Mouse (Mus musculus) gastrocnemius, postnatal 36 days (tissue): Measurements from ENCODE around the gene Pck2. TPM values are rescaled to one million over a fixed set of nuclear protein-coding genes. Genes with fewer than 3 reads are reported as not detected.

Experiments used
- DNase-seq, 2 experiments: peaks; one replicate each; pipeline ENCODE4 v3.0.0; 2022
- intact Hi-C: fragments of 180-260 bp; cut with DNase I; formaldehyde crosslinking; loops from one replicate; pipeline ENCODE4 v1.15.1; 2025
- total RNA-seq, 2 experiments: library from RNA; stranded (reverse); gene quantifications; 2 replicates each; pipeline ENCODE4 v1.2.3; 2021

Pck2 gene
- total RNA-seq, 2 experiments from 2014 or later: 4.2 to 4.5 TPM

GRCm38 (mm10) chr14:55567496-55567895 lies 27.4 kb downstream of the Pck2 start:
- intact Hi-C loops: no loop called here
- DNase-seq: no peak

- DNase-seq: no peak
- intact Hi-C loops: no loop called here
Measured at GRCm38 (mm10) chr14:55570588-55570987, 30.5 kb downstream of the Pck2 start.

GRCm38 (mm10) chr14:55571760-55572159 lies 31.7 kb downstream of the Pck2 start:
- intact Hi-C loops: no loop called here
- no peak for DNase-seq

- intact Hi-C loops: no loop called here
- peak; percentile 39 to 57 for DNase-seq
Measured at GRCm38 (mm10) chr14:55575302-55575701, 35.2 kb downstream of the Pck2 start, which contains the start of gene Fitm1. TSS of gene Fitm1 (plus strand) at chr14:55575617.

GRCm38 (mm10) chr14:55575711-55576110 lies 35.6 kb downstream of the Pck2 start:
- peak in 1 of 2 experiments; percentile 34 for DNase-seq
- intact Hi-C loops: loop anchor here (2.0 kb wide), 1 partner anchor 13 kb away; no protein-coding TSS in a partner anchor

GRCm38 (mm10) chr14:55576376-55576775 lies 36.3 kb downstream of the Pck2 start:
- intact Hi-C loops: loop anchor here (2.0 kb wide), 1 partner anchor 14 kb away; no protein-coding TSS in a partner anchor
- peak in 1 of 2 experiments; percentile 51 for DNase-seq

GRCm38 (mm10) chr14:55577871-55578667 lies 38.0 kb downstream of the Pck2 start, which contains the start of gene Psme1:
TSS of gene Psme1 (plus strand) at chr14:55578123.
- peak; percentile 69 to 73 for DNase-seq
- intact Hi-C loops: loop anchor here (2.0 kb wide), 1 partner anchor 15 kb away; no protein-coding TSS in a partner anchor

GRCm38 (mm10) chr14:55578668-55579269 lies 38.7 kb downstream of the Pck2 start:
- peak in 1 of 2 experiments; percentile 39 for DNase-seq
- intact Hi-C loops: no loop called here

- intact Hi-C loops: no loop called here
- peak in 1 of 2 experiments; percentile 3 for DNase-seq
Measured at GRCm38 (mm10) chr14:55579511-55580496, 39.7 kb downstream of the Pck2 start.

- intact Hi-C loops: no loop called here
- DNase-seq: peak in 1 of 2 experiments; percentile 2
Measured at GRCm38 (mm10) chr14:55580731-55581130, 40.7 kb downstream of the Pck2 start.

- peak in 1 of 2 experiments; percentile 2 for DNase-seq
- intact Hi-C loops: no loop called here
Measured at GRCm38 (mm10) chr14:55581981-55582681, 42.1 kb downstream of the Pck2 start.

- DNase-seq: no peak
- intact Hi-C loops: no loop called here
Measured at GRCm38 (mm10) chr14:55584303-55584701, 44.2 kb downstream of the Pck2 start.

GRCm38 (mm10) chr14:55584702-55585565 lies 44.9 kb downstream of the Pck2 start, which contains the start of gene Emc9:
TSS of gene Emc9 (minus strand) at chr14:55585302.
- intact Hi-C loops: no loop called here
- peak; percentile 69 to 81 for DNase-seq

GRCm38 (mm10) chr14:55585566-55585960 lies 45.5 kb downstream of the Pck2 start:
- DNase-seq: no peak
- intact Hi-C loops: no loop called here

- intact Hi-C loops: no loop called here
- no peak for DNase-seq
Measured at GRCm38 (mm10) chr14:55586149-55586548, 46.1 kb downstream of the Pck2 start.

- no peak for DNase-seq
- intact Hi-C loops: no loop called here
Measured at GRCm38 (mm10) chr14:55589271-55589670, 49.2 kb downstream of the Pck2 start.

- DNase-seq: no peak
- intact Hi-C loops: loop anchor here (5.0 kb wide), 1 partner anchor 42 kb away; no protein-coding TSS in a partner anchor
Measured at GRCm38 (mm10) chr14:55589771-55590448, 49.8 kb downstream of the Pck2 start.
